Mouse (Mus musculus): Measurements from ENCODE around the gene Inpp5a.
"Not testable (repeated sequence)": the region's sequence is repeated elsewhere in the genome, so short reads cannot be mapped to it uniquely, and the experiment has no call there.

Inpp5a gene

DNA sequence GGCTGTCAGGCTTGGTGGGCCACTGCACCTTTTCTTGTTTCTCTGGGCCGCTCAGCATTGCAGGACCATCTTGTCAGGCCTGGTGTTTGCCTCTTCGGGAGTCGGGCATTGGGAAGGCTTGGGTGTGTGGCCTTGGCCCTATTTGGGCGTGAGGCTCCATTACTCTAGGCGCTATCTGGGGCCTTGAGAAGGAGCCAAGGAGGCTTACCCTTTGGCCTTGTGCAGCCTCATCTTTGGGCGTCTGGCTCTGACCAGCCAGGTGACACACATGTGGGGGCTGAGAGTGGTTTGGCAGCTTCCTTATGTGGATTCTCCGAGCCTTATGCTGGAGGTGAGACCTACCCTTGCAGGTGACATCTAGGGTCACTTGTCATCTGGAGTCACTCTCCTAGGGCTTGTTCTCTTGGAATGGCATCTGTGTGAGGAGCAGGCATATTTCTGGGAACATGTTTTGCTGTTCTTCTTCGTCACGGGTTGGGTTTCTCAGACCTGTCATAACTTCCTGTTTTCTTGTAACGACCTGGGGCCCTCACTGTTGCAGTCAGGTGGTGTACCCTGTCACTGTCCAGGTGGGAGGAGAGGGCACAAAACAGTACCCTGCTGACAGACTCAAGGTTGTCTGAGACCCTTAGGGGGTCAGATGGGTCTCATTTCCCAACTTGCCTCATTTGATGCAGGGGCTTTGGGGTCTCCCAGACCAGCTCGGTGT lies 11.2 kb downstream of the Inpp5a start:
- no peak for DNase-seq (ENCODE audit: low read depth, low spot score)

DNA sequence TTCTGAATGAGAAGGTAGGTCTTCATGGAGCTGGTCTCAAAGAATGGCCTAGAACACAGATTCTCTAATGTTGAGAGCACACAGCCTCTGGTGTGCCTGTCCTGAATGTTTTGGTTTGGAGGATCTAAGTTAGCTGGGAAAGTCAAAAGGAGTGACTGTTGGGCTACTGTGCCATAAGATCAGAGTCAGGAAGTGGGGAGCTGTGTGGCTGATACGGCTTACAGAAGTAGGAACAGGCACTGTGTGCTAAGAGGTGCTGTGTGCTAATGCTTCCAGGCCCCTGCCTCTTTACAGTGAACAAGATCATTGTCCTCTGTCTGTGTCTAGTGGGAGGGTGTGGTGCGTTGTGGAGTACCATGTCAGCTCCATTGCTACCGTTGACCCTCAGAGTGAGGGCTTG lies 12.0 kb downstream of the Inpp5a start:
- DNase-seq (ENCODE audit: low read depth, low spot score): no peak

DNA sequence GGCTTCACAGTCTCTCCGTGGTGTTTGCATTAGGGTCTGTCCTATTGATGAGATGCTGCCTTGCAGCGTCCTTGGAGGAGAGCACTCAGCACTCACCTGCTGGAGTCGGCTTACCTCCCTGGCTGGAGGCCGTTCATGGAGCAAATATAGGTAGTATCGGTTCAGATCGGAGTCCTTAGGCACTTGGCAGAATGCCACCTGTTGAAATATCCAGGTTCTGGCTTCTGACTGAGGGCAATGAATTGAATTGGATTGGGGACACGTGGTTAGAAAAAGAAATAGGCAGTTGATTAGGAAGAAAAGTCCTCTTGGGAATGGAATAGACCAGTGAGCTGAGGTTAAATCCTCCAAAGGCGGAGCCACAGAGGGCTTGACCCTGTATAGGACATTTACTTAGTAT lies 12.9 kb downstream of the Inpp5a start:
- no peak for DNase-seq (ENCODE audit: low read depth, low spot score)

DNA sequence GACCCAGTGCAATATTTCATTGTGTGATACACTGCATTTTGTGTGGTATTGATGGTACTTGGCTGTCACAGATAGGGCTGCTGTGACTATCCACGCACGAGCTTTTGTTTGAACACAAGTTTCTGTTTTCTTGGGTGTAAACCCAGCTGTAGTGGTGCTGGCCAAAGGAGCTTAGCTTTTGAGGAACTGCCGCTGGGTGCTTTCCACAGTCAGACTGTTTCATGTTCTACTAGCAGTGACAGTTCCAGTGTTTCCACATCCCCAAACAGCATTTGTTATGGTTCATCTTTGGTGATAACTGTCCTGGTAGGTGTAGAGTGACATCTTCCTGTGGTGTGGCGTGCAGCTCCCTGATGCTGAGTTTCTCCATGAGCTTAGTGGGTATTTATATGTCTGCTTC lies 13.8 kb downstream of the Inpp5a start:
- no peak for DNase-seq (ENCODE audit: low read depth, low spot score)

DNA sequence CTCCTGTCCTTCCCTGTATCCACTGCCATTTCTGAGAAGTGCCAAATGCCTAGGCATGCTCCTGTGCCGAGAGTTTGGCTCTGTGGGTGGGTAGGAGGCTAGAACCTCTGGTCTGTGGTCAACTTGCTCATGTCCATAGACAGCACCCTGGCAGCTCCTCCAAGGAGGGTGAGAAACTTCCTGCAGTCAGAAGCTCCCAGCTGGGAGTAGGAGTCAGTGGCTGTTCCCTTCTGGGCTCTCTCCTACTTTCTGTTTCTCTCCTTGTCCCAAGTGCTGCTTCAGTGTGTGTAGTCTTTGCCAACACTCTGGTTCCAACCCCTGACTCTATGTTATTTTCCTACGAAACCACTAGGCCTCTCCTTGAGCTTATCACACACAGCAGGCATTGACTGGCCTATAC lies 17.7 kb downstream of the Inpp5a start:
- no peak for DNase-seq (ENCODE audit: low read depth, low spot score)

DNA sequence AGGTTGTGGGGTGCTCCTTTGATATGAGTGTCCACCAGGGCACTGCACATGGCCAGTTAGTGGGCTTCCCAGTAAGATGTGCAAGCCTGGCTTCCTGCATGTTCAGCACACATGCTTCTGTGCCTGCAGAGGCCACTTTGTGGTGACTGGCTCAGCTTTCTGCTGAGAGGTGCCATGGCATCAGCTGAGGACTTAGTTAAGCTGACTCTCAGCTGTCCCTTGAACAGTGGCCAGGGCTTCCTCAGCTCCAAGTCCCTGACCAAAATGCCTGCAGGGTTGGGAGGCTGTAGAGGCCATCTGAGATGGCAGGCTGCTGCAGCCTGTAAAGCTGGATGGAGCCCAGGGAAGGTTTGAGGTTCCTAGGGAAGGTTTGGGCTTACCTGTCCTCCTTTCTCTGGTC lies 19.1 kb downstream of the Inpp5a start:
- no peak for DNase-seq (ENCODE audit: low read depth, low spot score)

DNA sequence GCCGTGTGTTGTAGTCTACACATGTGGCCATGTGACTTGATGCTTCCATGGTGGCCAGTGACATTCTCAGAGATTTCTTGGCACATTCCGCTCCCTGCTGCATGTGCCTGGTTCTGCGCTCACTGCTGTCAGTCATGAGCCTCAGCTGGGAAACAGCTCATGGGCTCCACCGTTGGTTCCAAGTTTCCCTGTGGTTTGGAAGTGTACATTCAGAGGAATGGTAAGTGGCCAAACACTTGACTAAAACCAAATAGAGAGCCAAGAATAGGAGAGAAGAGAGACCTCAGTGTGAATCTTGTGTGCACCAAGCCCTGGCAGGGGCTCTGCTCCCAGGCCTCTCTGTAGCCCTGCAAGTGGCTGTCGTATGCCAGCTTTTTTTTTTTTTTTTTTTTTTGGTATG lies 21.0 kb downstream of the Inpp5a start:
- no peak for DNase-seq (ENCODE audit: low read depth, low spot score)

DNA sequence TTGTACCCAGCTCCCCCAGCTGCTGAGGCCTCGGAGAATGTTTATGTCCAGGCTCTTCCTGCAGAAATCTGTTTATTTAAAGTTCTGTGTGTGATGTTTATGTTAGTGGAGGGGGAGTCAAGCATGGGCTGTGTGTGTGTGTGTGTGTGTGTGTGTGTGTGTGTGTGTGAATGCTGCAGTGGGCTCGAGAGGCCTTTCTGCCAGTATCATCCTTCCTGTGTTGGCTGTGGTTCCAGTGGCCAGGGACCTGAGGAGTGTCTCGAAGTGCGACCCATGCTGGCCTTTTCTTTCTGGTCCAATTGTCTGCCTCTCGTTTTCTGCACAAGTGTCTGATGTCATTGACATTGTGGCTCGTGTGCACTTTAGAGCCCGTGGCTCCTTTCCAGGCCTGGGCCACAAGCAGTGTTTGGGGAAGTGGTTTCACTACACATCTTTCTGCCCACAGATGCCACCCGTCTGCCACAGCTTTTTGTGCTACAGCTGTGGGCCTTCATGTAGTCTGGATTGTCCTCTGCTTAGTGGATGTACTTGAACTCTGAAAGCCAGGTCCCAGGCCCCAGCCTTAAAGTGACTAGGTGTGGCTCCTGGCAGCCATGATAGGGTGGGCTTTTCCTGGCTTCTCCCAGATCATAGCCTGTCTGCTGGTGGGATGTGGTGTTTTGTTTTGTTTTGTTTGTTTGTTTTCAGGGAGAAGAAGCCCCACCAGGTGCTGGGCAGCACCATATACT lies 23.5 kb downstream of the Inpp5a start:
- DNase-seq (ENCODE audit: low read depth, low spot score): no peak

DNA sequence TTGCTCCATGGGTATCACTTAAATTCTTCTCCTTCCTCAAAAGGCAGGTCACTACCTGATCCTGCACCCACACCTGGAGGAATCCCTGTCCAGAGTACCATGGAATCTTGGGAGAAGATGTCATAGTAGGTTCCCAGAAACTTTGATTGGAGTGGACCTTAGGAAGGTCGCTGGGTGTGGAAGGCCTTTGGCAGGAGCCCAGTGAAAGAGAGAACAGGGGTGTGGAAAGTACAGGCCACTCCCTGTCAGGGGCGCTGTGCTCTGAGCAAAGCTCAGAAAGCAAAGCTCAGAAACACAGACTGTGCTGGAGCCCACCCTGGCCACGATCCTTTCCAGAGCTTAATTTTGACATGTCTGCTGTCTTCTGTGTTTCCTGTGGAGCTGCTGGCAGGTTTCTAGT lies 24.5 kb downstream of the Inpp5a start:
- no peak for DNase-seq (ENCODE audit: low read depth, low spot score)

DNA sequence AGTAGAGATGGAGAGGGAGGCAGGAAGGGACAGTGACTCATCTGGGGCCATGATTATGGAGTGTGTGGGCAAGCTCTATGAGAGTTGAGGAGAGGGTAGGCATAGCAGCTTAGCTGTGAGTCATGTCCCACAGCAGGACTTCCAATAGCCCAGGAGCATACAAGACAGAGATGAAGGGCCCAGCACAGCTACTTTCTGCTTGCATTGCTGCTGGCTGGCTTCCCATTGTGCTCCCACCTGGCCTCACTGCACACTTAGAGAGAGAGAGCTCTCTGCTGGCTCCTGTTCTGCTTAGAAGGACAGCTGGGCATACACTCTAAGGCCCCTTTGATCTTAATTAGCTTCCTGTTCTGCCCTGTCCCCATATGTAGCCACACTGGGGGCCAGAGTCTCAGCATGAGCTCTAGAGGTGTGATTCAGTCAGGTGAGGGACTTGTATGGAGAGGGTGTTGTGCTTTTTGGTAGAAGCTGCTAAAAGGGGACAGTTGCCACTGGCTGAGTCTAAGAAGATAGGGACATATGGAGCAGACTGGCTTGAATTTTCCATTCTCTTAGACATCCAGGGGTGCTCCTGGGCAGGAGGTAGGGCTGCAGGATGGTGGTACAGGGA lies 26.8 kb downstream of the Inpp5a start:
- no peak for DNase-seq (ENCODE audit: low read depth, low spot score)

DNA sequence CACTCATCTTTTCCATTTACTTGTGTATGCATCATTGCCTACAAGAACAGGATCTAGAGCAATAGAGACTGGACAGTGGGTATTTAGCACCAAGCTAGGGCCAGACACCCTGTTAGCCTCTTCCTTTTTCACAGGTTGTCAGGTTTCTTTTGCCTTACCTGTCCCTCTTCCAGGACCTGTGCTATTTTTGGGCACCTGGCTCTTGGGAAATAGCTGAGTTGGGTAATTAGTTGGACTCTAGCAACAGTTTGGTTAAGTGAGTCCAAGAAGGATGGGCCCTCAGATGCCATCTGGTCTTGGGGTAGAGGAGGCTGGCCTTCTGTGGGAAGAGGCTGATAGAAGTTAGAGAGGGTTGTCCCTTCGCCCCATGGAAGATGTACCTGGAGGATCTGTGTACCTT lies 29.5 kb downstream of the Inpp5a start:
- DNase-seq (ENCODE audit: low read depth, low spot score): no peak

DNA sequence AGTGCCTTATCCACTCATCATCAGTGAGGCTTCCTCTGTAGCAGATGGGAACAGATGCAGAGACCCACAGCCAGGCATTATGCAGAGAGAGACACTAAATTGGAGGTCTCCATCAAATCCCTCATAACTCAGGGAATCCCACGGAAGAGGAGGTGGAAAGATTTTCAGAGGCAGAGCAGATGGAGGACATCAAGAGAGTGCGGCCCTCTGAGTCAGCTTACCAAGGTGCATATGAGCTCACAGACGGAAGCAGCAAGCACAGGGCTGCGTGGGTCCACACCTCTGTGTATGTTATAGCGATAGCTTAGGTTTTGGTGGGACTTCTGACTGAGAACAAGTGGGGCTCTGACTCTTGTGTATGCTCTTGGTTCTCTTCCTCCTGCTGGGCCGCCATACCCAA lies 33.9 kb downstream of the Inpp5a start:
- DNase-seq (ENCODE audit: low read depth, low spot score): no peak

DNA sequence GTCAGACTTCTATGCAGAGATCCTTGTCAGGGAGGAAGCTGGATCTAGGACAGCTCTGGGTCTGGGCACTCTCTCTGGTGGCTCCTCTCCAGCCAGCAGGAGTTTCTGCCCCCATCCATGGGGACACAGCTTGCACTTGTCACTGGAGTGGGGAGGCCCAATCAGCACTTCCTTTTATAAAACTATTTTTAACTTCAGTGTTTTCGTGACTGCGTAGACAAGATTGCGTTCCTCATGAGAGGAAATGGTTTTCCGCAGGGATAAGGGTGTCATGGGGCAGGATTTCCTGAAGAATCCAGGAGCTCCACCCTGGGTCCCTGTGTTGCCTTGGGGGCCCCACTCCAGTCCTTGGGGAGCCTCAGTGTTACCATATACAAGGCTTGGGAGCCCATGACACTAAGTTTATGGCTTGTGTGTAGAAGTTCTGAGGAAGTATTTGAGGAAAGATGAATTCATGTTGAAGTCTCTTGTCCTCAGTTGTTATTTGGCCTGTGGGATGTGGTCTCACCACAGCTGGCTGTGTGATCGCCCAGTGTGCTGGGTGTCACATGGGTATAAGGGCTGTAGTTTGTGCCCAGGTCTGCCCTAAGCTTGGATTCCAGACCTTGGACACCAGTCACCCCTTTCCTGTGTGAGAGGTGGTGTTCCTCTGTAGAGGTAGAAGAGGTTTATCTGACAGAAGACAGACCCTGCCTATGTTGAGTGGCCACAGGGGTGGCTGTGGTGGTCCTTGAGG lies 45.4 kb downstream of the Inpp5a start:
- DNase-seq (ENCODE audit: low read depth, low spot score): no peak

DNA sequence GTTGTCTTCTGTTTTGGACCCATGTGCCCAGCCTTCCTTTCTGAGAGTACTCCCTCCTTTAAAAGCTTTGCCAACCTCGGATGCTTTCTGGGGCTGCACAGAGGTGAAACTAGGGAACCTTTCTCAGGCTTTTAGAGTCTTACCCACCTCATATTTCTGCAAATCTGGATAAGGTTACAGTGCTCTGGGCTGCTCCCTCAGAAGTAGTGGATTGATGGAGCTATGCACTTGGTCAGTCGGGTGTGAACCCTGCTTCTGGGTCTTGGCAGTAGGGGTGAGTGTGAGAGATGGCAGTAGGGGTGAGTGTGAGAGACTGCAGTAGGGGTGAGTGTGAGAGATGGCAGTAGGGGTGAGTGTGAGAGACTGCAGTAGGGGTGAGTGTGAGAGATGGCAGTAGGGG lies 46.0 kb downstream of the Inpp5a start:
- not testable (repeated sequence) for DNase-seq (ENCODE audit: low read depth, low spot score)

DNA sequence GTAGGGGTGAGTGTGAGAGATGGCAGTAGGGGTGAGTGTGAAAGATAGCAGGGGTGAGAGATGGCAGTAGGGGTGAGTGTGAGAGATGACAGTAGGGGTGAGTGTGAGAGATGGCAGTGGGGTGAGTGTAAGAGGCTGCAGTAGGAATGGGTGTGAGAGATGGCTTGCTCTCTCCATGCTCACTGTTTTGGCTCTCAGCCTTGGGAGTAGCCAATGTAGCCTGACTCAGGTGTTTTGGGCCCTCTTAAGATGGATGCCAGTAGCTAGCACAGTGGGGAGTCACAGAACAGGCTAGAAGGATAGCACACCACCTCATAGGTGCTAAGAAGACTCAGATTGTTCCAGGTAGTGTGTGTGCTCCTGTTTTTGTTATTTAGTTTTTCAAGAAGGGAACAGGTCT lies 46.8 kb downstream of the Inpp5a start:
- DNase-seq (ENCODE audit: low read depth, low spot score): no peak

DNA sequence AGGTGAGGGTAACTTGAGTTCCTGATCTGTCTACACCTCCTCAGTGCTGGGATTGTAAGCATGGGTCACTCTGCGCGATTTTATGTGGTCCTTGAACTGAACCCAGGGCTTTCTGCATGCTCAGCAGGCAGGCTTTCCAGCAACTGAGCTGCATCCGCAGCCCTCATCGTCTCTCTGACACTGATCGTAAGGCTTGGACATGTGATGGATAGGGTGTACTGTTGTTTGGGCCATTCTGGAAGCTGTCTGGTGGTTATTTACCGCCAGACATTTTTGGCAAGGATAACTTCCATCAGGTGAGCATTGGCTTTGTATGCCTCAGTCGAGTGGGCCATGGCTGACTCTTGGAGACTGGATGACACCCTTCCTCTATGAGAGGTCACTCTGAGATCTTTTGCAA lies 48.0 kb downstream of the Inpp5a start:
- DNase-seq (ENCODE audit: low read depth, low spot score): no peak

DNA sequence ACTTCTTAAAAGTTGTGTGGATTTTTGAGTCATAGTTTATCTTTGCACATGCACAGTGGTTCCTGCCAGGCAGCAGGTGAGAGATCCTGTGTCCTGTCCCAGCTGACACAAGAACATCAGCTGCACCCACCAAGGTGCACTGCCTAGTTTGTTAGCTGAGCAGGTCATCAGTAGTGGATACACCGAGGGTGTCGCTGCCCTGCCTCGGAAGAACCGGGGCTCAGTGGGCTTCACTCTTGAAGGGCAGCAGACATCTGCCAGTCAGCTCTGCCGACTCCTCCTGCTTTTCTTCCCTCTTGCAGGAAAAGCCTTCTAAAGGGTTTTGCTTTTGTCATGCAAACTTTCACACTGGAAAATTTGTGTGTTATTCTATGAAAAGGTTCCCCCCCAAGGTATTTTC lies 48.6 kb downstream of the Inpp5a start:
- no peak for DNase-seq (ENCODE audit: low read depth, low spot score)

DNA sequence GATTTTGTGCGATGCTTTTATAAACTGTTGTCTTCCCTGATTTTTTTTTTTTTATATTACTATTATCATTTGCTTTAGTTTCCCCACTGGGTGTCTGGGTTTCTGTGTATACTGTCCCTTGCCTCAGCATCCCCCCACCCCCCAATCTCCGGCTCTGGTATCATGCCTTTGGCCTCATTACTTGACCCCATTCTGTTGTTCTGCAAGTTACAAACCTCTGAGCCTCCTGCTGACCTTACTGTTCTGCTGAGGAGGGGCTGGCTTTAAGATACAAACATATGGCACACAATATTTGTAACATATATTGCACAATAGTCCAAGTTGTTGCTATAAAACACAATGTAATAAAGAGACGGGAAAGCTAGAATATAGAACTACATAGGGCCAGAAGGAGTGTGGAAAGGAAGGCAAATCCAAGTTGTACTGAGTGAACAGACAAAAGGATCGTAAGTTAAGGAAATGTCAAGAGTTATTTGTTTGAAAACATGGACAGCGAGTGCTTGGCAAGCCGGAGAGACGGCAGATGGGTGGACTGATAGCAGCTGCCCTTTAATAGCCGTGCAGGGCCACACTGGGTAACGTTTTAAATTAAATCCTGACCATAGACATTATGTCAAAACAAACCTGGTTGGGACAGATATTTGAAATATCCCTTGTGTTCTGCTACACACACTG lies 49.2 kb downstream of the Inpp5a start:
- DNase-seq (ENCODE audit: low read depth, low spot score): no peak

DNA sequence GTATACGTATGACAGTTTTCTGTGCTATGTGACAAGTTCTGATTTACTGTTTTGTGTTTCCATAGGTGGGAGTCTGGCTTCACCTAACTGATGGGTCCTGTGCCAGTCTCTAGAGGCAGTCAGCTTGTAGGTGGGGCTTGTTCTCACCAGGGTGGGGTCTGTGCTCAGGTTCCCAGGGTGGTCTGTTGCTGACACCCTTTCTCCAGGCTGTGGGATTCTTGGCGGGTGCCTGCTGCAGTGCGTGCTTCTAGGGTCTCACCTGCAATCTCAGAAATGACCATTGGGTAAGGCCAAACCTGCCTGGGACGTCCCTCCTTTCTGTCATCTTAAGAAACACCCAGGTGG lies 49.7 kb downstream of the Inpp5a start:
- DNase-seq (ENCODE audit: low read depth, low spot score): no peak

DNA sequence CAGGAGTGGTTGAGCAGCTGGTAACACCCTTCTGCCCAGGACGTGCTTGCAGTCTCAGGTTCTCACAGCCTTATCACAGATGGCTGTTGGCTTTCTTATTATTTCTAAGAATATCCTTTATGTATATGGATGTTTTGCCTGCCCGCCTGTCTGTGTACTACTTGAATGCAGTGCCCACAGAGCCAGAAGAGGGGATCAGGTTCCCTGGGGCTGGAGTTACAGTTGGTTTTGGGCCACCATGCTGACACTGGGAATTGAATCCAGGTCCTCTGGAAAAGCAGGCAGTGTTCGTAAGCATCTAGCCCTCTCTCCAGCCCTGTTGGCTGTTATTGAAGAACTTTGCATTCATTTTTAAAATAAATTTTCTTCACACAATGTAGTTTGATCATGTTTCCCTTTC lies 50.1 kb downstream of the Inpp5a start:
- no peak for DNase-seq (ENCODE audit: low read depth, low spot score)

DNA sequence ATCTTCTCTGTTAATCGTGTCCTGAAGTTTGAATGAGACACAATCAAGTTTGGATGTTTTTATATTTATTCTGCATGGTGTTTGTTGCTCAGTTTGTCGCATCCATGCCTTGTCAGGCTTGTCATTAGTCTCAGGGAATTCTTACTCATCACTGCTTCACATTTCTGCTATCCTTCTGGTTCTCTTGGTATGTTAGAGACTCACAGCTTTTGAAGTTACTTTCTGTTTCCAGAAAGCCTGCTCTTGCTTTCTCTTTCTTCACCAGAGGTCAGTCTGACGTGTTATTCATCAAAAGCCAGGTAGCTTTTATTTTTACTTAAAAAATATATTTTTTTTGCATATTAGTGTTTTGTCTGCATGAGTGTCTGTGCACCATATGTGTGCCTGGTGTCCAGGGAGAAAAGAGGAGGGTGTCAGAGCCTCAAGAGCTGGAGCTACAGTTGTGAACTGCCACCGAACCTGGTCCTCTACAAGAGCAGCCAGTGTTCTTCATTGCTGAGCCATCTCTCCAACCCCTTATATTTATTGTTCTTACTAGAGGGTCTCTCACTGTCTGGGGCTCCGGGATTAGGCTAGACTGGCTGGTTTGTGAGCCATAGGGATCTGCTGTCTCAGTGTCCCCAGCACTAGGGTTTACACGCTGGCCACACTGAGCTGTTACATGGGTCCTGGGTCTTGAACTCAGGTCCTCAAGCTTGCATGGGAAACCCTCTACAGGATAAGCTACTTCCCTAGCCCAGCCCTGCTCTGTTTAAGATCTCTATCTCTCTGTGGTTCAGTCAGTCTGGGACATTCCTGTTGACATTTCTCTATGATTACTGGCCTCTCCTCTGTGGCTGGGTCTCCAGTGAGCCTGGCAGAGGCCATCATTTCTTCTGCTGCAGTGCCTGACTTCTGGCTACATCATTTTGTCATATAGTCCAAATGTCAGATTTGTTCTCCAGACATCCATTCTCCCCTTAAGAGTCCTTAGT lies 51.3 kb downstream of the Inpp5a start:
- DNase-seq (ENCODE audit: low read depth, low spot score): no peak
